Mouse (Mus musculus) heart, postnatal 0 days (tissue): ENCODE measurements around the gene Matk. TPM values are rescaled to one million over a fixed set of nuclear protein-coding genes. Genes with fewer than 3 reads are reported as not detected.
A peak's percentile ranks its signal among the peaks of the same experiment; 100 is the strongest.

Source experiments
- ATAC-seq: fragments of 200-750 bp; cut with Nextera tagmentation; 2 replicates; pipeline ENCODE4 v1.8.0; 2017; ENCODE audit warnings: low read depth, moderate number of reproducible peaks, moderate library complexity; ENCODE audit not compliant: insufficient read depth
- DNase-seq: peaks from one replicate; pipeline ENCODE4 v3.0.0-alpha.2; 2016; ENCODE audit warnings: low spot score
- H3K27ac ChIP-seq: fragments of 300-500 bp; sonication (generic); 2 replicates; pipeline ENCODE4 v1.5.1; 2014; ENCODE audit warnings: low read depth, mild to moderate bottlenecking
- H3K27me3 ChIP-seq: fragments of 300-500 bp; sonication (generic); 2 replicates; pipeline ENCODE4 v1.6.1; 2014; ENCODE audit warnings: low read length, mixed read lengths; ENCODE audit not compliant: control insufficient read depth, insufficient read depth
- H3K36me3 ChIP-seq: fragments of 300-500 bp; sonication (generic); replicated peaks from 2 replicates; pipeline ENCODE4 v1.6.1; 2014; ENCODE audit warnings: low read length, mixed read lengths; ENCODE audit not compliant: control insufficient read depth, insufficient read depth
- H3K4me1 ChIP-seq: fragments of 300-500 bp; sonication (generic); 2 replicates; pipeline ENCODE4 v1.6.1; 2014; ENCODE audit warnings: antibody characterized with exemption; ENCODE audit not compliant: control insufficient read depth, insufficient read depth
- H3K4me2 ChIP-seq: fragments of 300-500 bp; sonication (generic); 2 replicates; pipeline ENCODE4 v1.6.1; 2014; ENCODE audit warnings: low read depth, mild to moderate bottlenecking, low read length, moderate library complexity
- H3K4me3 ChIP-seq: fragments of 300-500 bp; sonication (generic); 2 replicates; pipeline ENCODE4 v1.5.1; 2014; ENCODE audit warnings: low read depth, low read length
- H3K9ac ChIP-seq: fragments of 300-500 bp; sonication (generic); replicated peaks from 2 replicates; pipeline ENCODE4 v1.6.1; 2014; ENCODE audit warnings: low read depth, low read length, mixed read lengths
- H3K9me3 ChIP-seq: fragments of 300-500 bp; sonication (generic); replicated peaks from 2 replicates; pipeline ENCODE4 v1.6.1; 2016; ENCODE audit warnings: low read length; ENCODE audit not compliant: control insufficient read depth
- CTCF ChIP-seq: IDR thresholded peaks from 2 replicates; pipeline ENCODE4 v1.5.1; 2016; ENCODE audit warnings: antibody characterized with exemption, control low read depth, low read depth
- EP300 ChIP-seq: IDR thresholded peaks from 2 replicates; pipeline ENCODE4 v1.6.1; 2016; ENCODE audit warnings: antibody characterized with exemption, low read depth
- WGBS: fragments of 180-500 bp; shearing (Covaris S2); extraction: QIAGEN DNeasy Blood & Tissue Kit; methylation state at CpG from one replicate; pipeline ENCODE4 v1.1.7; 2014; 5-methylcytosine and 5-hydroxymethylcytosine counted together
- polyA plus RNA-seq: library from polyadenylated mRNA; unstranded; fragments of >200 nt; fragmentation: Nextera tagmentation; extraction: Ambion mirVana; gene quantifications from 2 replicates; pipeline ENCODE4 v1.2.1, GENCODE M21; 2015
- total RNA-seq: library from RNA; depleted of rRNA; stranded (reverse); fragments of >200 nt; gene quantifications from 2 replicates; pipeline ENCODE4 v1.2.3, GENCODE M21; 2014; ENCODE audit warnings: low replicate concordance

Gene Matk
- total and polyA plus RNA-seq, 2 experiments from 2014 or later = 0.31 to 0.42 TPM

DNA sequence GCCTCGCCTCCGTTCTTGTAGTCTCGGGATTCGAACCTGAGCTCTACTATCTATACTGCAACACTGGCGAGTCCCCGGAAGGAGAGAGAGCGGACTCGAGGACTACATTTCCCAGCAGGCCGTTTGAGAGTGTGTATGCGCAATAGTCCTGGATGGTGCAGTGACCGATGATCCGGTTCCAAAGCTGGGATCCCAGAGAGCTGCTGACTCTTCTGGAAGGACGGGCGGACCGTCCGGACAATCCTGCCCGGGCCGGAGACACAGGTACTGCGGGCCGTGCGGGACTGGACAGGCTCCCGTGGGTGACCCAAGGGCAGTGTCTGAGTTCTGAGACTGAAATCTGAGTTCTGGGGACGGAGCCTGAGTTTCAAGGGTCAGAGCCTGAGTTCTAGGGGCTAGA is 15.3 kb downstream of the Matk start:
- Histone ChIP-seq H3K9ac (peak overlapping the region; percentile 86), H3K36me3 (peaks cover 42% of the 10 kb centered on the region), H3K27ac (peak overlapping the region; percentile 66), H3K27me3 (no peaks in the 10 kb centered on the region), H3K4me1 (peaks cover 7% of the 10 kb centered on the region; the same call in 1 of the 2 replicates), H3K4me3 (peak overlapping the region; percentile 81), H3K9me3 (no peaks in the 10 kb centered on the region), H3K4me2 (peak overlapping the region; percentile 82)
- peak; percentile 94 for DNase-seq
- WGBS = 3% methylated on average over 23 of the region's 23 CpGs
- ATAC-seq = peak; percentile 59
- TF ChIP-seq EP300 (no peak), CTCF (no peak)

- TF ChIP-seq CTCF = no peak
- no peak for TF ChIP-seq EP300
- Histone ChIP-seq H3K27ac (peak overlapping the region; percentile 66; the same call in 1 of the 2 replicates), H3K4me2 (peak overlapping the region; percentile 82), H3K4me1 (peaks cover 7% of the 10 kb centered on the region; the same call in 1 of the 2 replicates), H3K4me3 (peak overlapping the region; percentile 81), H3K27me3 (no peaks in the 10 kb centered on the region), H3K9ac (peak overlapping the region; percentile 86), H3K9me3 (no peaks in the 10 kb centered on the region), H3K36me3 (peaks cover 45% of the 10 kb centered on the region)
- WGBS = 77% methylated on average over 16 of the region's 16 CpGs
- ATAC-seq = no peak
- no peak for DNase-seq
Measured at GRCm38 (mm10) chr10:81268643-81269412, 16.1 kb downstream of the Matk start.

- peaks cover 7% of the 10 kb centered on the region; the same call in 1 of the 2 replicates for H3K4me1 ChIP-seq
- no peak for TF ChIP-seq EP300
- TF ChIP-seq CTCF = no peak
- DNase-seq (no peak), ATAC-seq (no peak)
- no peak overlapping the region for H3K4me3 ChIP-seq
- H3K9me3 ChIP-seq = no peaks in the 10 kb centered on the region
- peaks cover 32% of the 10 kb centered on the region for H3K36me3 ChIP-seq
- no peak overlapping the region for H3K9ac ChIP-seq
- no peak overlapping the region for H3K27ac ChIP-seq
- WGBS = 94% methylated on average over 21 of the region's 21 CpGs
- no peak overlapping the region for H3K4me2 ChIP-seq
- no peaks in the 10 kb centered on the region for H3K27me3 ChIP-seq
Measured at GRCm38 (mm10) chr10:81272356-81272755, 19.6 kb downstream of the Matk start.

DNA sequence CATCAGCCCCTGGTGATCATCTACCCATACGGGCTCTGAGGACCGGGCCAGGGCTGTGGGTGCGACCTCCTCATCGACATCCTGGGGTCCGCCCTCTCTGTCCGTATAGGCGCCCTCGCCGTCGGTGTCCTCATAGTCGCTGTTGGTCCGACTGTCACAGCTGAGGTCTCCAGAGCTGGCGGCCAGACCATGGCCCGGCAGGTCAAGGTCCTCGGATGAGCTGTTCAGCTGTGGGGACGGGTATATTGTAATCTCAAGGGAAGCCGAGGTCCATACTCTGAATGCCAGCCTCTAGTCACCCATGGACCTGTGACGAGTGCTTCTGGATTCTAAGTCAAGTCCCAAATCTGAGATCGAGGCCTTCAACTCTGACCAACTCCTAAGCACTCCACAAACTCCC is 21.1 kb downstream of the Matk start:
- H3K9ac ChIP-seq = no peak overlapping the region
- peaks cover 2% of the 10 kb centered on the region; the same call in 1 of the 2 replicates for H3K4me1 ChIP-seq
- no peak overlapping the region for H3K4me2 ChIP-seq
- TF ChIP-seq CTCF (no peak), EP300 (no peak)
- no peak overlapping the region for H3K27ac ChIP-seq
- ATAC-seq = no peak
- no peak overlapping the region for H3K4me3 ChIP-seq
- peaks cover 32% of the 10 kb centered on the region for H3K36me3 ChIP-seq
- no peaks in the 10 kb centered on the region for H3K9me3 ChIP-seq
- DNase-seq = no peak
- WGBS = 91% methylated on average over 19 of the region's 19 CpGs
- H3K27me3 ChIP-seq = no peaks in the 10 kb centered on the region

DNA sequence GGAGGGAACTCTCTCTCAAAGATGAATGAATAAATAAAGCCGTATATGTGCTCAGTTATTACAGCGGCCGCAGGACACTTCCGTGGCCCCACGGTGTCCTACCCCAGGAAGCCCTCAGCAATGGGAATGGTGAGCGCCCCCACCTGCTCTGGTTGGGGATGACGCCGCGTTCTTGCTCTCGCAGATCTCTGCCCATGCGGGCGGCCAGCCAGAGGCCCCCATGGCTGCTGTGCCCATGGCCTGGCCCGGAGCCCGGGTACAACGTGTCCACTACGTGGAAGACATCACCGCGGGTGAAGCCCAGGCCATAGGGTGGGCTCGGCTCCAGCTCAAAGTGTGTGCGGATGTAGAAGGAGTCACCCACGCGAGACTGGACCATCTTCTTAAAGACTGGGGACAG is 24.9 kb downstream of the Matk start:
- DNase-seq (no peak), ATAC-seq (no peak)
- H3K27ac ChIP-seq = no peak overlapping the region
- TF ChIP-seq EP300 = no peak
- H3K4me3 ChIP-seq = no peak overlapping the region
- 63% methylated on average over 22 of the region's 22 CpGs for WGBS
- no peak overlapping the region for H3K4me2 ChIP-seq
- no peaks in the 10 kb centered on the region for H3K9me3 ChIP-seq
- H3K36me3 ChIP-seq = peaks cover 12% of the 10 kb centered on the region
- H3K4me1 ChIP-seq = no peaks in the 10 kb centered on the region
- H3K9ac ChIP-seq = no peak overlapping the region
- H3K27me3 ChIP-seq = peaks cover 18% of the 10 kb centered on the region

- Histone ChIP-seq H3K4me2 (no peak overlapping the region), H3K4me1 (no peaks in the 10 kb centered on the region), H3K27ac (no peak overlapping the region), H3K9me3 (no peaks in the 10 kb centered on the region), H3K4me3 (no peak overlapping the region), H3K9ac (no peak overlapping the region), H3K36me3 (no peaks in the 10 kb centered on the region), H3K27me3 (peaks cover 34% of the 10 kb centered on the region)
- 31% methylated on average over 10 of the region's 10 CpGs for WGBS
- TF ChIP-seq CTCF (no peak), EP300 (no peak)
- DNase-seq (no peak), ATAC-seq (no peak)
Measured at GRCm38 (mm10) chr10:81279496-81279895, 26.8 kb downstream of the Matk start.
